Mouse (Mus musculus) gastrocnemius, postnatal 36 days (tissue): Measurements from ENCODE around the gene Gm10271. TPM values are rescaled to one million over a fixed set of nuclear protein-coding genes. Genes with fewer than 3 reads are reported as not detected.
A peak's percentile ranks its signal among the peaks of the same experiment; 100 is the strongest.

ENCODE experiments used
- DNase-seq, 2 experiments: peaks; one replicate each; pipeline ENCODE4 v3.0.0; 2022
- intact Hi-C: fragments of 180-260 bp; cut with DNase I; formaldehyde crosslinking; loops from one replicate; pipeline ENCODE4 v1.15.1; 2025
- total RNA-seq, 2 experiments: library from RNA; stranded (reverse); gene quantifications; 2 replicates each; pipeline ENCODE4 v1.2.3; 2021

The Gm10271 gene
- total RNA-seq, 2 experiments from 2014 or later = not detected

GRCm38 (mm10) chr10:116980888-116981287 is 8.5 kb upstream of the Gm10271 start:
- intact Hi-C loops = loop anchor here (5.0 kb wide), 1 partner anchor 51 kb away; no protein-coding TSS in a partner anchor

GRCm38 (mm10) chr10:116980273-116980672 is 7.9 kb upstream of the Gm10271 start:
- intact Hi-C loops = loop anchor here (5.0 kb wide), 1 partner anchor 52 kb away; no protein-coding TSS in a partner anchor

More at GRCm38 (mm10) chr10:116980888-116981287, 8.5 kb upstream of the Gm10271 start:
- no peak for DNase-seq

GRCm38 (mm10) chr10:116978841-116979240 is 6.4 kb upstream of the Gm10271 start:
- intact Hi-C loops = no loop called here
- no peak for DNase-seq

More at GRCm38 (mm10) chr10:116980273-116980672, 7.9 kb upstream of the Gm10271 start:
- DNase-seq = no peak

- no peak for DNase-seq
- intact Hi-C loops = no loop called here
Observed at GRCm38 (mm10) chr10:116977858-116978257, 5.4 kb upstream of the Gm10271 start.

GRCm38 (mm10) chr10:116977455-116977854 is 5.0 kb upstream of the Gm10271 start:
- DNase-seq = no peak
- intact Hi-C loops = no loop called here

- no peak for DNase-seq
- intact Hi-C loops = no loop called here
Observed at GRCm38 (mm10) chr10:116968741-116969140, 3.7 kb downstream of the Gm10271 start.

GRCm38 (mm10) chr10:116966065-116966464 is 6.3 kb downstream of the Gm10271 start:
- intact Hi-C loops = no loop called here
- no peak for DNase-seq

GRCm38 (mm10) chr10:116965297-116965696 is 7.1 kb downstream of the Gm10271 start:
- no peak for DNase-seq
- intact Hi-C loops = no loop called here

- no peak for DNase-seq
- intact Hi-C loops = no loop called here
Observed at GRCm38 (mm10) chr10:116964571-116964970, 7.8 kb downstream of the Gm10271 start.

- intact Hi-C loops = no loop called here
- no peak for DNase-seq
Observed at GRCm38 (mm10) chr10:116964084-116964483, 8.3 kb downstream of the Gm10271 start.

GRCm38 (mm10) chr10:116962803-116963202 is 9.6 kb downstream of the Gm10271 start:
- no peak for DNase-seq
- intact Hi-C loops = no loop called here

GRCm38 (mm10) chr10:116962152-116962551 is 10.3 kb downstream of the Gm10271 start:
- intact Hi-C loops = no loop called here

GRCm38 (mm10) chr10:116957867-116958551 is 14.4 kb downstream of the Gm10271 start:
- no peak for DNase-seq

More at GRCm38 (mm10) chr10:116962152-116962551, 10.3 kb downstream of the Gm10271 start:
- DNase-seq = no peak

GRCm38 (mm10) chr10:116956483-116957158 is 15.8 kb downstream of the Gm10271 start:
- DNase-seq = no peak
- intact Hi-C loops = no loop called here

More at GRCm38 (mm10) chr10:116957867-116958551, 14.4 kb downstream of the Gm10271 start:
- intact Hi-C loops = no loop called here

- intact Hi-C loops = no loop called here
- no peak for DNase-seq
Observed at GRCm38 (mm10) chr10:116955191-116955590, 17.2 kb downstream of the Gm10271 start.

GRCm38 (mm10) chr10:116950886-116951285 is 21.5 kb downstream of the Gm10271 start:
- intact Hi-C loops = no loop called here

GRCm38 (mm10) chr10:116950009-116950769 is 22.2 kb downstream of the Gm10271 start, which contains the start of gene Rab3ip:
Gene Rab3ip, minus strand, starts transcription at chr10:116950769.
- peak; percentile 83 to 84 for DNase-seq
- intact Hi-C loops = no loop called here

More at GRCm38 (mm10) chr10:116950886-116951285, 21.5 kb downstream of the Gm10271 start:
- no peak for DNase-seq

GRCm38 (mm10) chr10:116949111-116950008 is 23.0 kb downstream of the Gm10271 start:
- intact Hi-C loops = no loop called here
- no peak for DNase-seq

GRCm38 (mm10) chr10:116948414-116948813 is 24.0 kb downstream of the Gm10271 start:
- no peak for DNase-seq
- intact Hi-C loops = no loop called here

GRCm38 (mm10) chr10:116944940-116945339 is 27.5 kb downstream of the Gm10271 start:
- no peak for DNase-seq
- intact Hi-C loops = no loop called here
